Mouse (Mus musculus) embryonic fibroblast, embryonic 13.5 days (primary cell): Measurements from ENCODE around the gene Calr.

Source experiments
- CTCF ChIP-seq: IDR thresholded peaks from 2 replicates; pipeline ENCODE4 v1.5.1; 2011; ENCODE audit warnings: mild to moderate bottlenecking, control low read depth, low read length, moderate library complexity, borderline replicate concordance; ENCODE audit not compliant: insufficient read depth
- POLR2A ChIP-seq: IDR thresholded peaks from 2 replicates; pipeline ENCODE4 v1.6.1; 2011; ENCODE audit warnings: low read depth, mild to moderate bottlenecking, control low read depth, low read length, moderate library complexity

DNA sequence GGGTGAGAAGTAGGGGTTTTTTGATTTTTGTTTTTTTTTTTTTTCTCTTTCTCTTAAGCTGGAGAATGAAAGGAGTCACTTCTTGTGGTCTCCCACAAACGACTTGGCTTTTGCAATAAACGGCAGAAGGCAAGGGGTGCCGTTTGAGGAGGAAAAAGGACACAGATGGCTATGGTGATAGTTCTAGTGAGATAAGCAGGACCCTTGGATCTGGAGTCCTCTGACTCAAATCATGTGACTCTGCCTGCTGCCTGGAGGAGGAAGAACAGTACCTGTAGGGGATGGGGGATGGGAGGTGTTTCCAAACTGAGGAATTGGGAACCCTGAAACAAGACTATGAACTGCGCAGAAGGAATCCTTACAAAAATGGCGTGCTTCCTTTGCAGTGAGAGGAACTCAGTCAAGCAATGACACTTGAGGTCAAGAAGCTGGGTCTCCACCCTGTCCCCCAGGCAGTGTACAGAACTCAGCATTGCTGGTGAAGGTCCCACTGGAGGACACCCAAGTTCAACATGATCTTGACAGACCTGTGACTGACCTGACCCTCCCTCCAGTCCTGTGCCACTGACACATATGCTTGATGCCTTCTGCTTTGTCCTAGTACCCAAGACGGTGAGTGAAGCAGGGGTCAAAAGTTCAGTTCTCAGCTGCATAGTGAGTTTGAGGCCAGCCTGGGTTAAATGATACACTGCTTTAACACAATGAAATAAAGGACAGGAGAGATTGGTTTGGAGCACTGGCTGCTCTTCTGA, 1.1 kb upstream of the Calr start:
- TF ChIP-seq CTCF, result no peak
- no peak for TF ChIP-seq POLR2A
